Mouse (Mus musculus): ENCODE data around the gene Etl4.

Gene Etl4

GRCm38 (mm10) chr2:20400556-20400955 lies 491.0 kb downstream of the Etl4 start:
- ChIA-PET POLR2A (no interaction called here), CTCF (no interaction called here)

- ChIA-PET POLR2A (interaction anchor here in 1 of 4 experiments (0.7 kb wide), 1 partner anchor 14 kb away, joined by 3 read pairs; no protein-coding TSS in a partner anchor), CTCF (interaction anchor here in 3 of 4 experiments (0.6 to 1.1 kb wide), 5 partner anchors 10 to 857 kb away, joined by 3 to 7 read pairs (median 3); no protein-coding TSS in a partner anchor)
Measured at GRCm38 (mm10) chr2:20404395-20404794, 494.8 kb downstream of the Etl4 start.

- POLR2A ChIA-PET: interaction anchor here in 2 of 4 experiments (0.6 to 1.4 kb wide), 5 partner anchors 9 to 287 kb away, joined by 3 to 4 read pairs (median 3); no protein-coding TSS in a partner anchor
- CTCF ChIA-PET: interaction anchor here in 1 of 4 experiments (0.6 to 0.9 kb wide), 2 partner anchors 203 to 242 kb away, joined by 3 to 9 read pairs; no protein-coding TSS in a partner anchor
Measured at GRCm38 (mm10) chr2:20407101-20407500, 497.5 kb downstream of the Etl4 start.

- ChIA-PET POLR2A (interaction anchor here (0.6 to 1.3 kb wide), 7 partner anchors 20 to 277 kb away, joined by 3 read pairs; no protein-coding TSS in a partner anchor), CTCF (interaction anchor here (0.6 to 2.5 kb wide), 29 partner anchors 10 to 413 kb away, joined by 3 to 16 read pairs (median 4); no protein-coding TSS in a partner anchor)
Measured at GRCm38 (mm10) chr2:20414856-20415255, 505.3 kb downstream of the Etl4 start.

GRCm38 (mm10) chr2:20416934-20417614 lies 507.5 kb downstream of the Etl4 start:
- POLR2A ChIA-PET: no interaction called here
- CTCF ChIA-PET: no interaction called here

GRCm38 (mm10) chr2:20417998-20418397 lies 508.4 kb downstream of the Etl4 start:
- ChIA-PET CTCF (no interaction called here), POLR2A (no interaction called here)

- CTCF ChIA-PET: no interaction called here
- POLR2A ChIA-PET: no interaction called here
Measured at GRCm38 (mm10) chr2:20419975-20420374, 510.4 kb downstream of the Etl4 start.

- ChIA-PET CTCF (interaction anchor here in 1 of 4 experiments (0.6 kb wide), 2 partner anchors 193 to 194 kb away, joined by 4 read pairs; no protein-coding TSS in a partner anchor), POLR2A (interaction anchor here in 1 of 4 experiments (1.6 kb wide), 1 partner anchor 13 kb away, joined by 4 read pairs; no protein-coding TSS in a partner anchor)
Measured at GRCm38 (mm10) chr2:20422275-20422674, 512.7 kb downstream of the Etl4 start.

GRCm38 (mm10) chr2:20433656-20434055 lies 524.1 kb downstream of the Etl4 start:
- CTCF ChIA-PET: interaction anchor here in 1 of 4 experiments (0.6 kb wide), 1 partner anchor 514 kb away, joined by 3 read pairs; no protein-coding TSS in a partner anchor
- POLR2A ChIA-PET: no interaction called here

GRCm38 (mm10) chr2:20435530-20435929 lies 526.0 kb downstream of the Etl4 start:
- CTCF ChIA-PET: no interaction called here
- POLR2A ChIA-PET: interaction anchor here in 2 of 4 experiments (1.1 to 1.2 kb wide), 2 partner anchors 13 to 20 kb away, joined by 3 to 4 read pairs; no protein-coding TSS in a partner anchor

- CTCF ChIA-PET: no interaction called here
- POLR2A ChIA-PET: interaction anchor here in 1 of 4 experiments (0.9 kb wide), 1 partner anchor 369 kb away, joined by 3 read pairs; no protein-coding TSS in a partner anchor
Measured at GRCm38 (mm10) chr2:20442731-20443130, 533.2 kb downstream of the Etl4 start.

- POLR2A ChIA-PET: interaction anchor here in 1 of 4 experiments (1.1 to 1.4 kb wide), 3 partner anchors 15 to 211 kb away, joined by 3 to 4 read pairs (median 4); no protein-coding TSS in a partner anchor
- CTCF ChIA-PET: interaction anchor here in 2 of 4 experiments (0.6 to 1.1 kb wide), 4 partner anchors 8 to 525 kb away, joined by 3 read pairs; no protein-coding TSS in a partner anchor
Measured at GRCm38 (mm10) chr2:20443671-20444440, 534.3 kb downstream of the Etl4 start.

GRCm38 (mm10) chr2:20445156-20446155 lies 535.9 kb downstream of the Etl4 start:
- CTCF ChIA-PET: interaction anchor here in 3 of 4 experiments (0.6 to 1.1 kb wide), 3 partner anchors 71 to 334 kb away, joined by 3 to 5 read pairs (median 4); no protein-coding TSS in a partner anchor
- POLR2A ChIA-PET: interaction anchor here in 2 of 4 experiments (1.0 to 1.6 kb wide), 4 partner anchors 13 to 209 kb away, joined by 3 to 4 read pairs (median 4); no protein-coding TSS in a partner anchor

- POLR2A ChIA-PET: interaction anchor here in 2 of 4 experiments (1.0 to 1.6 kb wide), 2 partner anchors 12 to 209 kb away, joined by 3 to 4 read pairs; no protein-coding TSS in a partner anchor
- CTCF ChIA-PET: no interaction called here
Measured at GRCm38 (mm10) chr2:20446180-20446579, 536.6 kb downstream of the Etl4 start.

- CTCF ChIA-PET: interaction anchor here in 1 of 4 experiments (0.5 kb wide), 1 partner anchor 1467 kb away, joined by 4 read pairs; no protein-coding TSS in a partner anchor
- POLR2A ChIA-PET: interaction anchor here in 2 of 4 experiments (0.6 to 1.6 kb wide), 2 partner anchors 10 to 37 kb away, joined by 4 read pairs; no protein-coding TSS in a partner anchor
Measured at GRCm38 (mm10) chr2:20450945-20451344, 541.4 kb downstream of the Etl4 start.

- CTCF ChIA-PET: no interaction called here
Measured at GRCm38 (mm10) chr2:20453506-20454206, 544.1 kb downstream of the Etl4 start.

GRCm38 (mm10) chr2:20479199-20479598 lies 569.6 kb downstream of the Etl4 start:
- CTCF ChIA-PET: no interaction called here
- POLR2A ChIA-PET: no interaction called here

More at GRCm38 (mm10) chr2:20453506-20454206, 544.1 kb downstream of the Etl4 start:
- POLR2A ChIA-PET: interaction anchor here in 1 of 4 experiments (1.2 kb wide), 1 partner anchor 14 kb away, joined by 3 read pairs; no protein-coding TSS in a partner anchor
